Mouse (Mus musculus) hindbrain, postnatal 0 days (tissue): ENCODE measurements at regions not wholly inside any gene's neighbourhood (a gene's known extent, or its start where the extent isn't known, plus 50 kb on each side); places are given as distances from the start of the nearest gene placed in this dataset.
A peak's percentile ranks its signal among the peaks of the same experiment; 100 is the strongest.

ENCODE experiments used
- ATAC-seq: fragments of 200-750 bp; cut with Nextera tagmentation; 2 replicates; pipeline ENCODE4 v1.8.0; 2017; ENCODE audit warnings: mild to moderate bottlenecking, moderate TSS enrichment, moderate library complexity
- DNase-seq: peaks from one replicate; pipeline ENCODE4 v3.0.0-alpha.2; 2015; ENCODE audit warnings: low spot score
- H3K27ac ChIP-seq: fragments of 300-500 bp; sonication (generic); 2 replicates; pipeline ENCODE4 v1.5.1; 2014; ENCODE audit warnings: mild to moderate bottlenecking
- H3K27me3 ChIP-seq: fragments of 300-500 bp; sonication (generic); 2 replicates; pipeline ENCODE4 v1.6.1; 2014; ENCODE audit warnings: low read length, mixed read lengths; ENCODE audit not compliant: insufficient read depth
- H3K36me3 ChIP-seq: fragments of 300-500 bp; sonication (generic); 2 replicates; pipeline ENCODE4 v1.6.1; 2014; ENCODE audit warnings: low read length, mixed read lengths; ENCODE audit not compliant: insufficient read depth
- H3K4me1 ChIP-seq: fragments of 300-500 bp; sonication (generic); 2 replicates; pipeline ENCODE4 v1.6.1; 2014; ENCODE audit warnings: antibody characterized with exemption, low read length, mixed read lengths; ENCODE audit not compliant: insufficient read depth
- H3K4me2 ChIP-seq: fragments of 300-500 bp; sonication (generic); 2 replicates; pipeline ENCODE4 v1.6.1; 2014; ENCODE audit warnings: low read depth, mild to moderate bottlenecking, low read length, moderate library complexity, mixed read lengths
- H3K4me3 ChIP-seq: fragments of 300-500 bp; sonication (generic); 2 replicates; pipeline ENCODE4 v1.5.1; 2014; ENCODE audit warnings: low read length
- H3K9ac ChIP-seq: fragments of 300-500 bp; sonication (generic); replicated peaks from 2 replicates; pipeline ENCODE4 v1.6.1; 2014; ENCODE audit warnings: mild to moderate bottlenecking, low read length, moderate library complexity, mixed read lengths
- H3K9me3 ChIP-seq: fragments of 300-500 bp; sonication (generic); 2 replicates; pipeline ENCODE4 v1.6.1; 2016; ENCODE audit warnings: low read length, mixed read lengths
- CTCF ChIP-seq: IDR thresholded peaks from 2 replicates; pipeline ENCODE4 v1.5.1; 2016; ENCODE audit warnings: antibody characterized with exemption, control low read depth, low read depth
- WGBS: fragments of 180-500 bp; shearing (Covaris S2); extraction: QIAGEN DNeasy Blood & Tissue Kit; methylation state at CpG from one replicate; pipeline ENCODE4 v1.1.7; 2014; 5-methylcytosine and 5-hydroxymethylcytosine counted together

DNA sequence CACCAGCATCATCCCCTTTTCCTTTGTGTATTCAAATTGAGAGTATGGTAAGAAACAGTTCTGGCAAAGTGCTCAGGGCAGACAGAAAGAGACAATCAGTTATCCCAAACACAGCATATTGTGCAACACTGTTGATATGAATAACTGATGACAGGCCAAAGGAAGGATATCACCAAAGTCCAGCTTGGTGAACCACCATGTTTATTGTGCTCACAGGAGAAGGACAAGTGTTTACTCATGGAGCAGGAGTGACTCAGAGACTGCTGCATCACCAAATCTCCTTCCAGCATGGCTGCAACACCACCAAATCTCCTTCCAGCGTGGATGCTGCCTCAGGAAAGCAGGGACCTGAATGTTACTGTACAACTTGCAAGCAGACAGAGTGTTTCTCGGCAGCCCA is 105.5 kb downstream of the Sst start:
- no peak for TF ChIP-seq CTCF
- Histone ChIP-seq H3K27me3 (no peaks in the 10 kb centered on the region), H3K36me3 (no peaks in the 10 kb centered on the region), H3K27ac (no peak overlapping the region), H3K4me3 (no peak overlapping the region), H3K4me1 (no peaks in the 10 kb centered on the region), H3K9ac (no peak overlapping the region), H3K4me2 (no peak overlapping the region), H3K9me3 (no peaks in the 10 kb centered on the region)
- ATAC-seq = no peak
- 84% methylated on average over 2 of the region's 2 CpGs for WGBS
- no peak for DNase-seq

DNA sequence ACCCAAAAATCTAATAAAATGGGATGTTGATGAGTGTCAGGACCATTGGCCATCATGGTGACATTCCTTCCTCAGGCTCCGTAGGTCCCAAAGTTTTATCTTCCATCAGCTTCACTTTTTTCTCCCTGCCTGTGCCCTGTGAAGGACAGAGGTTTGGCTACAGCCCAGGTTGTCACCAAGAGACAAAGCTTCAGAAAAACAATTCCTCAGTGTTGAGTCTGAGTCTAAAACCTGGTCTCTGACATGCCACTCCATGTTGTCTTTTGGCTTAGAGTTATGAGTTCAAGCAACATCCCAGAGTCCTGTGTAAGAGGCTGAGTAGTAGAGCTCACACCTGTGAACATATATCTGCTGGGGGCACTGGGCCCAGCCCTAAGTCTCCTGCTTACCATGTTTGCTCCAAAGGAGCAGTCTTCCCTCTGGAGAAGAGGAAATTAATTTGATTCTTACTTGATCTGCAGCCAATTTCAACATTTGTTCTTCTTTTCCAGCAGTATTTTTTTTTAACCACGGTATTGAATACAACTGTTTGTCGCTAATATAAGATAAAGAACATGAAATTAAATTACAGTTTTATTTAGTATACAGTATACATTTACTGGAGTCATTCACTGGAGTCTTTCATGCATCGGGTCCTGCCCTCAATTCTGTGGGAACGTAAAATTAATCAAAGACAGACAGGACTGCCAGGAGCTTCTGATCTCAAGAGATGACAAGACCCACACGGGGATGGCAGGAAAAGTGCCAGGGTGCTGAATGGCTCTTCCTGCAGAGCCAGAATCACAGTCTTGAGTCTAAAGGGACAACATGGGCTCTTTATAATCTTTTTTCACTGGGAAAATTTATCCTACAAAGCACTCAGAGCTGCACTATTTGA is 106.5 kb downstream of the Sst start:
- Histone ChIP-seq H3K4me1 (no peaks in the 10 kb centered on the region), H3K27ac (no peak overlapping the region), H3K27me3 (no peaks in the 10 kb centered on the region), H3K9ac (no peak overlapping the region), H3K4me3 (no peak overlapping the region), H3K36me3 (no peaks in the 10 kb centered on the region), H3K9me3 (no peaks in the 10 kb centered on the region), H3K4me2 (no peak overlapping the region)
- ATAC-seq (no peak), DNase-seq (no peak)
- WGBS = 56% methylated on average over 6 of the region's 6 CpGs
- no peak for TF ChIP-seq CTCF

DNA sequence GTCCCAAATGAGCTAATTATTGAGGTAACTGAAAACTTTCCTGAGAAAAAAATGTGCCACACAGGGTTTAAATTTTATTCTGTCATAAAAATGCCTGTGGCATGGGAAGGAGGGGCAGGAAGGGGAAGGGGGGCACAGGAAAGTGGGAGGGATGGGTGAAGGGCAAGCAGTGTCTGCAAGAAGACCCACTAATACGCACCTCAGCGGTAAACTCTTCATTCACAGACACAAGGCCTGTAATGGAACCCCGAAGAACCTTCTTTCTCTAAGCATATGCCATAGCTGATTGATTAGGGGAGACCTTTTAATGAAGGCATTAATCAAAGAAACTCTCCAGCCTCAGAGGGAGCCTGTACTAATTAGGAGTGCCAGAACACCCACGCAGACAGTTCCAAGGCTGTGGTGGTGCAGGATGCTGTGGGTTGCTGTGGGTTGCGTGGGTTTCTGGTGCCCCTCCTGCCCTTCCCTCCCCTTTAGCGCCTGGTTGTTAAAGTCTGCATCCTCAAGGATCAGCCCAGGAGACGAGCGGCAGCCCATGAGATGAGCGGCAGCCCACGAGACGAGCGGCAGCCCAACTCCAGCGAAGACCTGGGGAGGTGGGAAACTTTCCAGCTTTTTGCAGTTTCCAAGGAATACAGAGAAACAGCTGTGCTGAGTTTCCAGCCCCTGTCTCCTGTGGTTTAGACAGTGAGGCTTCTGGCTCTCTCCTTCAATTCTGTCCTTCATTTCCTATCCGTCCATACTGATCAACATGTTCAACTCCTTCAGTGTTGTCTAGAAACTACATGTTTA is 110.1 kb downstream of the Sst start:
- no peak overlapping the region for H3K9ac ChIP-seq
- DNase-seq (peak; percentile 32), ATAC-seq (no peak)
- H3K9me3 ChIP-seq = no peaks in the 10 kb centered on the region
- H3K36me3 ChIP-seq = no peaks in the 10 kb centered on the region
- no peak overlapping the region for H3K4me2 ChIP-seq
- 54% methylated on average over 14 of the region's 14 CpGs for WGBS
- no peak overlapping the region for H3K27ac ChIP-seq
- no peak for TF ChIP-seq CTCF
- no peaks in the 10 kb centered on the region for H3K4me1 ChIP-seq
- no peaks in the 10 kb centered on the region for H3K27me3 ChIP-seq
- no peak overlapping the region for H3K4me3 ChIP-seq

DNA sequence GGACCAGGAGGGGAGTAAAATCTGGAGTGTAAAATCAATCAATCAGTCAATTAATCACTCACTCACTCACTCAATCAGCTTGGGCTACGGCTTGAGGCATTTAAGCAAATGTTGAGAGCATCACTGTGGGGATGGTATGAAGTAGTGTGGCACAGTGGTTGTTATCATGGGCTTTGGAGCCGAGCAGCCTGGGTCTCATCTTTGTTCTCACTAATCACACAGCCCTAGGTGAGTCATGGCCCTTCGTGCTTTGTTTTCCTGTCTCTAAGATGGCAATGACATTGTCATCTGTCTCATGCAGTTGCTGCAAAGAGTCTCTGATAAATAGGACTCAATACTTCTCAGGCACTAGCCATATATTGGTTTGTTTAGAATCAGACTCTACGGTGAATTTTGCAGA is 112.9 kb downstream of the Sst start:
- DNase-seq = no peak
- no peak for ATAC-seq
- Histone ChIP-seq H3K4me1 (no peaks in the 10 kb centered on the region), H3K4me3 (no peak overlapping the region), H3K36me3 (no peaks in the 10 kb centered on the region), H3K9ac (no peak overlapping the region), H3K4me2 (no peak overlapping the region), H3K9me3 (no peaks in the 10 kb centered on the region), H3K27me3 (no peaks in the 10 kb centered on the region), H3K27ac (no peak overlapping the region)
- 76% methylated on average over 4 of the region's 4 CpGs for WGBS
- TF ChIP-seq CTCF = no peak

DNA sequence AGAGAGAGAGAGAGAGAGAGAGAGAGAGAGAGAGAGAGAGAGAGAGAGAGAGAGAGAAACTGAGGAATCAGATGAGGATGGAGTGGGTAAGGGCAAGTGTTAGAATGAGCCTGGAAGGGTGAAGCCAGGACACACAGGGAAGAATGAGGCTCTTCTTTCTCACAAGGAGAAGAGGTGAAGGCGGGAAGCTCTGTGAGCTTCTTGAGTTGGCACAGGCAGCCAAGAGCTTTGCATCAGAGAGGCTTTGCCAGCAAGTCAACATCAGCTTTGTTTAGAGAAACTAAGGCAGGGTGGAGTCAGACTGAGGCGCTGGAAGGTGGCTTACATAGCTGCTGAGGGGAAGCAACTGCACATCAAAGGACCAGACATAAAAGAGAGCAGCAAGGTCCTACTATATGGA is 113.7 kb downstream of the Sst start:
- H3K9ac ChIP-seq = no peak overlapping the region
- no peaks in the 10 kb centered on the region for H3K36me3 ChIP-seq
- no peaks in the 10 kb centered on the region for H3K9me3 ChIP-seq
- H3K27ac ChIP-seq = no peak overlapping the region
- TF ChIP-seq CTCF = no peak
- H3K4me1 ChIP-seq = no peaks in the 10 kb centered on the region
- WGBS = 45% methylated on average over 2 of the region's 2 CpGs
- no peak for DNase-seq
- no peak overlapping the region for H3K4me2 ChIP-seq
- no peak overlapping the region for H3K4me3 ChIP-seq
- H3K27me3 ChIP-seq = no peaks in the 10 kb centered on the region
- no peak for ATAC-seq

DNA sequence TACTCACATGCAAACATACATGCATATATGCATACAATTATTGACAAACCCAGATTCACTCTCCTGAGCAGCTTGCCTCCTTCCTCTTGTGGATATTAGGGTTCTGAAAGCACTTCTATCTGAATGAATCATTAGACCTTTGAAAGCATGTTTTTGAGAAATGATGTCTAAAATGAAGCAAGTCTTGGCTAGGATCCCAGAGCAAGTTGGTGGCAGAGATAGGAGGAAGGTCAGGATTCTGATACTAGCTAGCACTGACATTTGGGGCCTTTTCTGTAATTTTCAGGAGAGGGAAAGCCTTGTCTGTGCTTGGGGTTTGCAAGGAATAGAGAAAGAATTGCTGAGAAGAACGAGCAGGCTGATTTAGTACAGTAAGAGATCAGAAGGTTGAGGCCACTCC is 114.3 kb downstream of the Sst start:
- Histone ChIP-seq H3K9ac (no peak overlapping the region), H3K27me3 (no peaks in the 10 kb centered on the region), H3K4me3 (no peak overlapping the region), H3K9me3 (no peaks in the 10 kb centered on the region), H3K27ac (no peak overlapping the region), H3K36me3 (no peaks in the 10 kb centered on the region), H3K4me2 (no peak overlapping the region), H3K4me1 (no peaks in the 10 kb centered on the region)
- 54% methylated on average over 1 of the region's 1 CpGs for WGBS
- TF ChIP-seq CTCF = no peak
- ATAC-seq (no peak), DNase-seq (no peak)
